Mouse (Mus musculus) frontal cortex, postnatal 25 days (tissue): ENCODE data around the gene Tph1.

Experiments
- DNase-seq, 2 experiments: peaks; one replicate each; pipeline ENCODE4 v3.0.0; 2022; ENCODE audit warnings: low spot score in 2 of 2

Tph1 gene

GRCm38 (mm10) chr7:46648431-46649140 is 23.8 kb downstream of the Tph1 start:
- DNase-seq, result no peak

DNA sequence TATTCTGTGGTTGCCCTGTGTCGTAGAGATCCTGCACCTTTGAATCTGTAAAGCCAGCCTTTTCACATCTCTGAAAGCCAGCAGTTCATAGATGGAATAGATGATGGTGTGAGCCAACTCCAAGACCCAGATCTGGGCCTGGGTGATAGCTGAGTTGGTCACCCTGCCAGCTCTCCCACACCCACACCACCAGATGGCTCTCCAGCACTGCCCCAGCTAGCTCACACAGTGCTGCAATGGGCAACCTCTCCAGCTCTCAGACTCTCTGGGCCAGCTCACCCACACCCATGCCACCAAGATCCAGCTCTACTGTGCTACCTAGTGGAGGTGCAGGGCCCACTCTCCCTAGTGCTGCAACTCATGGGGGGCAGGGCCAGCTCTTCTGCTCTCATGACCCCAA is 29.2 kb downstream of the Tph1 start:
- DNase-seq, result no peak

DNA sequence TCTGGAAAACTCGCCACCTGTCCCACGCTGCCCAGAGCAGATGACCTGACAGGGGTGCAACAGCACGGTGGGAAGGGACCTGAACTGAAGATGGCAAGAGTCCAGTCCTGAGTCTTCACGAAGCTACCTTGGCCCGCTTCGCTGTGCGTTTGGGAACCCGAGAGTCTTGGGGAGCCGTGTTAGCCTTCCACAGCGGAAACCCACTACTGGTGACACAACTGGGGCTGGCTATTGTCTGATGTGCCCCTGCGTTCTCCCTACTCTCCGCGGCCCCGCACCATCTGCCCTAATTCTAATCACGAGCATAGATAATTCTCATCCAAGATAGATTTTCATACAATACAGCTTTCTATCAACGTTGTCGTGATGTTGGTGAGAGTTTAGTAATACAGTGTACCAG is 32.3 kb downstream of the Tph1 start:
- no peak for DNase-seq

DNA sequence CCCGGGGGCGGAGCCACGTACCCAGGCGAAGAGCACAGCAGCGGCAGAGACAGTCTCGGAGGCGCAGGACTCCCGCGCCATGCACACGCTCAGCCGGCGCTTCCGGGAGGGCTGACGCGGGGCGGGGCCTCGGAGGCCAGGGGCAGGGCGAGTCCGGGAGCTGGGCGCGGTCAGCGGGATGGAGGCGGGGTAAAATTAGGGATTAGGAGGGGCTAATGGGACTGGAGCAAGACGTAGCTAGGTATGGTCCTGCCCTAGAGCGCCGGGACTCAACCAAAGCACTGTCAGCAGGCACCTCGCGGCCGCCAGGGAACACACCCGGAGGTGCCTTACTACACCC is 32.7 kb downstream of the Tph1 start, which contains the start of gene Sergef:
Gene Sergef, minus strand, starts transcription at position 116 of the 340 bp plus-strand sequence.
- peak; percentile 64 to 79 for DNase-seq

DNA sequence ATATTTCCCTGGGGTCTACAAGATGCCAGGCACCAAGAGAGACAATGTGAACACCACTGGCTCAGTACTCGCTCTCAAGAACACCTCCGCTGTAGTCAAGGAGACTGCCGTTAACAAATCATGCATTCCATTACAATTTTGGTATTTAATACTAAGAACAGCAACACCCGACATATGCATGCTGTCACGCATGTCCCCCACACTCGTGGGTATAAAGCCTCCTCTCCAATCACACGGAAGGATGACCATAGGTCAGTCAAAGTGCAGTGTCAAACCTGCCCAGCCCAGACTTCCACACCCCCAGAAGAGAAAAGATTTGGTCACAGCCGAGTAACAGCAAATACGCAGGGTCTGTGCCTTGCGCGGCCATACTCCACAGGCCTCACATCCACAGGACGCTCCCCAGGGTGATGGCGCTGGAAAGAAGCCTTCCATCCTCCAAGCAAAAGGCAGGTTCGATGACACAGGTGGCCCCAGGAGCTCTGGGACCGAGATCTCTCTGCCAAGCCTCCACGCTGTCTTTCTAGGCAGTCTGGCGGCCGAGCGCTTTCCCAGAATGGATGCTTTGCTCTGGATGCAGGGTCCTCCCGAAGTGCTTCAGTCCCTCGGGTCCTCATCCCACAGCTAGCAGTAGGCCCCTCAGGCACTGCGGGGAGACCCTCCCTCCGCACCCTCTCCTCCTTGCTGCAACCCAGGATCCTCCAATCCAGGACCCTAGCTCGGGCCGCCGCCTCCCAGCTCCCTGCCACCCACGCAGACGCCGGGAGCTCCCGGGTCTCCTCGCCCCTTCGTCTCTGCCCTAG is 33.2 kb downstream of the Tph1 start:
- DNase-seq, result peak in 1 of 2 experiments; percentile 30

GRCm38 (mm10) chr7:46628375-46628975 is 43.9 kb downstream of the Tph1 start:
- DNase-seq, result no peak

GRCm38 (mm10) chr7:46623979-46624378 is 48.4 kb downstream of the Tph1 start:
- no peak for DNase-seq

GRCm38 (mm10) chr7:46618416-46619110 is 53.8 kb downstream of the Tph1 start:
- DNase-seq, result no peak

DNA sequence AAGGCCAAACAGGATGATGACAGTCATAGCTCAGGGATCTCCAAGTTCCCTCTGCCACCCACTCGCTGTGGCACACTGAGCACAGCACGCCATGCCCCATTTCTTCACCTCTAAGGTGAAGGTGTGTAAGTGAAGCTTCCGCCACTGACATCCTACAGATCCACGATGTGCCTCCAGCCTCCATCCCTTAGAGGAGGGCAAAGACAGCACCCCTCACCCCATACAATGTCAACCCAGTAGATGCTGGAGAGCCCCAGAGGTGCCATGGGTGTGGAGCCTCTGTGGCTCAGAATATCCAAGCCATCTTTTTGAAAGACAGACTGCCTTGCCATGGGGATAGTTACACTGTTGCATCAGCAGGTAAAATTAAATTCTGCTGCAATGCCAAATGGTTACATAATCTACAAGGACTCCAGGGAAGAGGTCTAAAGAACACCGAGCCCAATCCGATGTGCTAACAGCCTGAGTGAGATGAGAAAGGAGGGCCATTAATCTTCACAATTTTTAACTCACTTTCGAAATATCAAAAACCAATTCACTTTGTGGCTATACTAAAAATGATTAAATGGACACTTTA is 55.8 kb downstream of the Tph1 start:
- no peak for DNase-seq

DNA sequence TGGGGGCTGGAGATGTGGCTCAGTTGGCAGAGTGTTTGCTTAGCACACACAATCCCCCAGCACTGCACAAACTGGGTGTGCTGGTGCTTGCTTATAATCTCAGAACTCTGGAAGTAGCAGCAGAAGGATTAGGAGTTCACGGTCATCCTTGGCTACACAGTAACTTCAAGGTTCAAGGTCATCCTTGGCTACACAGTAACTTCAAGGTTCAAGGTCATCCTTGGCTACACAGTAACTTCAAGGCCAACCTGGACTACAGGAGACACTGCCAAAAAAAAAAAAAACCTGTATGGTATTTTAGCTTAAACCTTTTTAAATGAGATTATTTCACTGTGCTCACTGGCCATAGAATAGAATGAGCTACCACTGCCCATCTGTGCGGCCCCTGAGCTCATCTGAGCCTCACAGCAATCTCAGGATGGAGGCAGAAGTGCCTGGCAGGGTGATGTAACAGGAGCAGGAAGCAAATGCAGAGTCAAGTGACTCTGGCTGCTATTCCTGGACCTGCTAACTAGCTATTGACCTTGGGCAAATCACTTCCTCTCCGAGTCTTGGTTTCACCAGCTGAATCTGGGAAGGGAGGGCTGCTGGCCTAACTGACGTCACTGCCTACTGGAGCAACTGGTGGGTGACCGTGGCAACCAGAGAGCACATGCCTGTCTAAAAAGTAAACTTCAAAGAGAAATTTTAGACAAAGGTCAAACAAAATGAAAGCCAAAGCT is 56.9 kb downstream of the Tph1 start:
- DNase-seq, result no peak

DNA sequence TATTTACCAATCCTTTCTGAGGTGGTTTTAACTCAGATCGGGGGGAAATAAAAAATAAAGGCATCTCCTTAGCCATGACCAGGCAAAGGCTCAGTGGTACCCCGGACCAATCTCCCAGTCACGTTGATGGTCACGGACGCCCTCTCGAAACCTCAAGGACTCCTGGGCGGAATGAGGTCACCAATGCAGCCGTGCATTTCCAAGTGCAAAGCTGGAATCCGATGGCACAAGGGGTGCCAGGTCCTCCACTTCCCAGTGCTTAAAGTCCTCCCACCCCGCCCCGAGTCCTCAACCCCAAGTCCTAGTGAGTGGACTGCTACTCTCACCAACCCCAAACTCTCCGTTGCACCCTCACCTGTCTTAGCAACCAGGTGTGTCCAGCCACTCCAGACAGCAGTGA is 58.1 kb downstream of the Tph1 start:
- DNase-seq, result no peak

- DNase-seq, result no peak
Measured at GRCm38 (mm10) chr7:46613091-46613490, 59.2 kb downstream of the Tph1 start.

GRCm38 (mm10) chr7:46612421-46612937 is 59.9 kb downstream of the Tph1 start:
- DNase-seq, result no peak

GRCm38 (mm10) chr7:46611970-46612369 is 60.4 kb downstream of the Tph1 start:
- no peak for DNase-seq

DNA sequence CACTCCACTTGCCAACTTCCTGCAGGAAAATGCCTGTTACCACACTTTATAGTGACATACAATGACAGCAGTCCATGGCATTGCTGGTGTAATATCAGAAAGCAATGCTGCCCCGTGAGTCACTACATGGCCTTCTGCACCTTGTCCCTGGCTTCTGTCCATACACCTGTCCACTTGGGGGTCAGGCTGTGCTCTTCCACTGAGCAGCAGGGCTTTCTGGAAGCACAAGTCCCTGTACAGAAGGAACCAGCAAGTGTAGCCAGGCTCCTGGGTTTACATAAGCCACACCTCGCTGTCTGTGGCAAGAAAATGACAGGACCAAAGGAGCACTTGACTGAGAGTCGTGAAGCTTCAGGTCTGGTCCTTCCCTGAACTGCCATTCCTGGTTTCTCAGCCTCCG is 63.0 kb downstream of the Tph1 start:
- DNase-seq, result no peak

GRCm38 (mm10) chr7:46607428-46608055 is 64.8 kb downstream of the Tph1 start:
- peak in 1 of 2 experiments; percentile 33 for DNase-seq

DNA sequence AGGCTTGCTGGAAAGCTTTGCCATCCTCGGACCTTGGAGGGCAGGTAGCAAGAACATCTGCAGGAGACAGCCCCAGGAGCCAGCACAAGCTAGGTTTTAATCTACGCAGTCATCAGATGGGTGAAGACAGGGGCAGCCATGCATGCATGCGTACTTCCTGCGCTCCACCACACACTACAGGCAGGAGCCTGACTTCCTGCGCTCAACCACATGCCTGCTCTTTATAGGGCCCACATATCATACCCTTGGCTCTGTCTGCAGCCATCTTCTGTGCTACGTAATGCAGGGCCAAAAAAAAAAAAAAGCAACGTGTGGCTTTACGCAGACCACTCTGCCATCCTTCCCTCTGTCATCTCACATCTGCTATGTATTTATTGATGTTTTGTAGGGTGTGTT is 65.3 kb downstream of the Tph1 start:
- DNase-seq, result no peak

GRCm38 (mm10) chr7:46606391-46607030 is 65.8 kb downstream of the Tph1 start:
- peak; percentile 66 to 76 for DNase-seq

- no peak for DNase-seq
Measured at GRCm38 (mm10) chr7:46603051-46603450, 69.3 kb downstream of the Tph1 start.

- no peak for DNase-seq
Measured at GRCm38 (mm10) chr7:46602079-46602478, 70.3 kb downstream of the Tph1 start.
